Mouse (Mus musculus) cerebellum, adult 18-20 months (tissue): ENCODE measurements at regions not wholly inside any gene's neighbourhood (a gene's known extent, or its start where the extent isn't known, plus 50 kb on each side); places are given as distances from the start of the nearest gene placed in this dataset.

Experiments used
- DNase-seq, 2 experiments: peaks; one replicate each; pipeline ENCODE4 v3.0.0; 2021

GRCm38 (mm10) chr6:74033811-74034210 is 564.3 kb upstream of the 4931417E11Rik start:
- no peak for DNase-seq

GRCm38 (mm10) chr6:74017107-74017506 is 547.6 kb upstream of the 4931417E11Rik start:
- no peak for DNase-seq

GRCm38 (mm10) chr6:73981742-73982141 is 512.3 kb upstream of the 4931417E11Rik start:
- no peak for DNase-seq

GRCm38 (mm10) chr6:73949934-73950293 is 480.4 kb upstream of the 4931417E11Rik start:
- DNase-seq: no peak

- DNase-seq: no peak
Measured at GRCm38 (mm10) chr6:73949121-73949933, 479.9 kb upstream of the 4931417E11Rik start.

- DNase-seq: peak; percentile 85 to 86
Measured at GRCm38 (mm10) chr6:73913426-73914404, 444.2 kb upstream of the 4931417E11Rik start.

GRCm38 (mm10) chr6:73889144-73889795 is 419.8 kb upstream of the 4931417E11Rik start:
- DNase-seq: no peak

- no peak for DNase-seq
Measured at GRCm38 (mm10) chr6:73878662-73879061, 409.2 kb upstream of the 4931417E11Rik start.

GRCm38 (mm10) chr6:73868683-73869082 is 399.2 kb upstream of the 4931417E11Rik start:
- no peak for DNase-seq
